Mouse (Mus musculus): ENCODE data around the gene Islr.

- TF ChIP-seq CTCF (conservative IDR thresholded peaks at IDR 0.05; ENCODE audit: low read length) (peak; percentile 16), NANOG (IDR thresholded peaks at IDR 0.05; ENCODE audit: borderline replicate concordance, low read length) (no peak), POU5F1 (IDR thresholded peaks at IDR 0.05; ENCODE audit: borderline replicate concordance, low read length) (no peak)
Observed at GRCm38 (mm10) chr9:58249592-58250192, 45.6 kb upstream of the Islr start, which contains the start of gene Pml.
